Mouse (Mus musculus) CH12.LX (cell line): ENCODE measurements around the gene Prpsap2.

Experiments used
- CHD2 ChIP-seq: IDR thresholded peaks from 2 replicates; pipeline ENCODE4 v1.6.1; 2011; ENCODE audit warnings: low read length, improper control_type of control experiment
- CTCF ChIP-seq, 2 experiments: IDR thresholded peaks in 1 of 2; conservative IDR thresholded peaks in 1 of 2; 2 replicates each; pipeline ENCODE4 v1.5.1; 2011 to 2012; ENCODE audit warnings: low read depth in 2 of 2, low read length in 2 of 2, improper control_type of control experiment in 1 of 2, inconsistent platforms in 1 of 2, mild to moderate bottlenecking in 1 of 2, moderate library complexity in 1 of 2
- MAX ChIP-seq: IDR thresholded peaks from 2 replicates; pipeline ENCODE4 v1.6.1; 2011; ENCODE audit warnings: low read length, improper control_type of control experiment

DNA sequence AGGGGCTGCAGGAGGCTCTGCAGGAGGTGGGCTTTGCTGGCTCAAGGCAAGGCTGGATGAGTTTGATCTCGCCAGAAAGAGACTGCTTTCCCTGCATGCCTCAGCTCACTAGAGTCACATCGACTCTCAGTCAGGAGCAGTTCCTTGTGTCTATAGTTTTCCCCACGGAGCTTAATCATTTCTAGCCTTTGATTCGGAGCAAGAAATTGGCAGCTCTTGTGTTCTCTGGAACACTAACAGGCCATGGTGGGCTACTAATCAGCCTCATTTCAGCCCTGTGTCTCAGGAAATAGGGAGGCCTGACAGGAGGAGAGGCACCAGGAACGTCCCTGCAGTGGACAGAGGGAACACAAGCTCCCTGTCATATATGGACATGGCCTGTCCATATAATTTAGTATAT, 43.9 kb downstream of the Prpsap2 start:
- TF ChIP-seq CHD2 (no peak), CTCF (conservative IDR thresholded peaks at IDR 0.05 in 1 of 2, IDR thresholded peaks at IDR 0.05 in 1 of 2; ENCODE audit: low read depth in 2 of 2, low read length in 2 of 2) (no peak), MAX (no peak)
